Mouse (Mus musculus) hindlimb bud, embryonic 11.5 days (tissue): ENCODE results near the gene Naif1.
"Not testable (repeated sequence)": the region's sequence is repeated elsewhere in the genome, so short reads cannot be mapped to it uniquely, and the experiment has no call there.

Source experiments
- DNase-seq: peaks from one replicate; pipeline ENCODE4 v3.0.0-alpha.2; 2012; ENCODE audit warnings: low read depth, low spot score; ENCODE audit errors: extremely low spot score

Gene Naif1

GRCm38 (mm10) chr2:32453641-32454303, 3.5 kb downstream of the Naif1 start:
- DNase-seq = no peak

GRCm38 (mm10) chr2:32454633-32455032, 4.4 kb downstream of the Naif1 start:
- no peak for DNase-seq

- no peak for DNase-seq
Measured at GRCm38 (mm10) chr2:32455101-32455500, 4.8 kb downstream of the Naif1 start.

- DNase-seq = no peak
Measured at GRCm38 (mm10) chr2:32458300-32458699, 8.0 kb downstream of the Naif1 start.

GRCm38 (mm10) chr2:32459657-32460056, 9.4 kb downstream of the Naif1 start:
- DNase-seq = no peak

- no peak for DNase-seq
Measured at GRCm38 (mm10) chr2:32463773-32464172, 13.5 kb downstream of the Naif1 start.

- no peak for DNase-seq
Measured at GRCm38 (mm10) chr2:32464212-32464891, 14.1 kb downstream of the Naif1 start.

- no peak for DNase-seq
Measured at GRCm38 (mm10) chr2:32471001-32471680, 20.9 kb downstream of the Naif1 start.

GRCm38 (mm10) chr2:32471681-32472061, 21.4 kb downstream of the Naif1 start:
- no peak for DNase-seq

GRCm38 (mm10) chr2:32475361-32475760, 25.1 kb downstream of the Naif1 start:
- DNase-seq = not testable (repeated sequence)

- DNase-seq = no peak
Measured at GRCm38 (mm10) chr2:32482351-32482750, 32.1 kb downstream of the Naif1 start.

- no peak for DNase-seq
Measured at GRCm38 (mm10) chr2:32483179-32483875, 33.1 kb downstream of the Naif1 start.

- DNase-seq = no peak
Measured at GRCm38 (mm10) chr2:32484933-32485332, 34.7 kb downstream of the Naif1 start.

- no peak for DNase-seq
Measured at GRCm38 (mm10) chr2:32485751-32486150, 35.5 kb downstream of the Naif1 start.

- no peak for DNase-seq
Measured at GRCm38 (mm10) chr2:32486155-32486554, 35.9 kb downstream of the Naif1 start.

GRCm38 (mm10) chr2:32487124-32487623, 36.9 kb downstream of the Naif1 start:
- DNase-seq = peak; percentile 96

- peak; percentile 76 for DNase-seq
Measured at GRCm38 (mm10) chr2:32488679-32489078, 38.4 kb downstream of the Naif1 start.

GRCm38 (mm10) chr2:32490730-32491129, 40.5 kb downstream of the Naif1 start:
- DNase-seq = not testable (repeated sequence)

- no peak for DNase-seq
Measured at GRCm38 (mm10) chr2:32492661-32493060, 42.4 kb downstream of the Naif1 start.

- DNase-seq = no peak
Measured at GRCm38 (mm10) chr2:32493301-32493701, 43.0 kb downstream of the Naif1 start.

GRCm38 (mm10) chr2:32494522-32494921, 44.3 kb downstream of the Naif1 start:
- no peak for DNase-seq
